Mouse (Mus musculus) bone marrow macrophage, adult 2 months (primary cell): ENCODE measurements around the gene Pgd.

Experiments used
- CTCF ChIP-seq: IDR thresholded peaks from 2 replicates; pipeline ENCODE4 v1.5.1; 2012; ENCODE audit warnings: low read depth, mild to moderate bottlenecking, low read length, moderate library complexity
- POLR2A ChIP-seq: IDR thresholded peaks from 2 replicates; pipeline ENCODE4 v1.6.1; 2012; ENCODE audit warnings: mild to moderate bottlenecking, low read depth, low read length, borderline replicate concordance

DNA sequence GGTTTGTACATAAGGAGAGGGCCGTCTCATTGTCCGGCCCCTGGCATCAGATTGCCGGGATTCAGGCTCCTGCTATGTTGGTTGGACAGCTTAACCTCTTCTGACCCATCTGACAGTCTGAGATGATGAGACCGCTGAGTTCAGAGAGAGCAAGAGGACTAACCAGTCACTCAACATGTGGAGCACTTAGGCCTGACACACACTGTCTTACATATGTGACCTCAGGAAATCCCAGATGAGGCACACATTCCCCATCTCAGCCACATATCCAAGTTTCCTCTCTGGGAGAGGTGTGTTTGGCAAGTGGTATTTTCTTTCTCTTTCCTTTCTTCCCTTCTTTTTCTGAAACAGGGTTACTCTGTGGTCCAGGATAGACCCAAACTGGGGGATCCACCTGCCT lies 21.4 kb downstream of the Pgd start:
- no peak for TF ChIP-seq CTCF
- no peak for TF ChIP-seq POLR2A
